Mouse (Mus musculus): ENCODE data around the gene Slc38a3. TPM values are rescaled to one million over a fixed set of nuclear protein-coding genes. Genes with fewer than 3 reads are reported as not detected.

Slc38a3 gene
- total RNA-seq (2014; rRNA removed) (70.0 and 94.5 TPM in 2 replicates), polyA plus RNA-seq (2015; fragmentation: Nextera tagmentation; extraction: Ambion mirVana) (37.6 and 44.6 TPM in 2 replicates)

DNA sequence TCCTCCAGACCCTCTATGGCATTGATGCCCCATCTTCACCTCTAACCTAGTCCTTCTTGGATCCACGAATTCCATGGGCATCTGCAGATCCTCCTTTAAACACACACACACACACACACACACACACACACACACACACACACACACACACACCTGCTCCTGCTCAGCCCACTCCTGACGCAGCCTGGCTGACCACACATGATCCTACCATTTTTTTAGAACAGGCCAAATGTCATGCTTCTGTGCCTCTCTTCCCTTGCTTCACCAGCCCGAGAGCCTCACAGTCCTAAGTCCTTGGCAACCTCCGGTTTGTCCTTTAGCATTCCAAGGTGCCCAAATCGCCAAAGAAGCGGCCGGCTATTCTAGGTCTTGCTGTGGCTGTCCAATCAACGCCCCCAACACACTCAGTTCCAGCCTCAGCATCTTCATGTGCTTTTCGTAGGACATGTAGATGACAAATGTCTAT, at the start of gene Slc38a3:
Gene Slc38a3, minus strand, starts transcription at position 51 of the 466 bp plus-strand sequence.
- no peaks in the 10 kb centered on the region; the same call in 1 of the 2 replicates for H3K4me1 ChIP-seq (ENCODE audit: insufficient read depth, low read length)
- no peak within 1 kb of the TSS for H3K9ac ChIP-seq (replicated peaks; ENCODE audit: low read length, poor library complexity, severe bottlenecking)
- H3K36me3 ChIP-seq (ENCODE audit: insufficient read depth, low read length): no peaks in the 10 kb centered on the region
- no peak within 1 kb of the TSS for H3K4me3 ChIP-seq (ENCODE audit: low read depth, low read length)
- no peak for TF ChIP-seq CTCF (IDR thresholded peaks at IDR 0.05)
- no peak within 1 kb of the TSS for H3K27ac ChIP-seq (ENCODE audit: low read depth, low read length)
- H3K4me2 ChIP-seq (ENCODE audit: low read depth, low read length, poor library complexity, severe bottlenecking): no peak within 1 kb of the TSS
- ATAC-seq (ENCODE audit: low FRiP score) (no peak), DNase-seq (ENCODE audit: low spot score) (no peak)
- peaks cover 7% of the 10 kb centered on the region for H3K27me3 ChIP-seq (ENCODE audit: insufficient read depth, low read length)
- 82% methylated on average over 9 of the region's 9 CpGs for WGBS
- H3K9me3 ChIP-seq (ENCODE audit: low read length): no peaks in the 10 kb centered on the region

- ATAC-seq (ENCODE audit: low FRiP score) (peak; percentile 44; the same call in 1 of the 2 replicates), DNase-seq (ENCODE audit: low spot score) (peak; percentile 57)
- Histone ChIP-seq H3K27ac (ENCODE audit: low read depth, low read length) (no peak overlapping the region), H3K4me2 (ENCODE audit: low read depth, low read length, poor library complexity, severe bottlenecking) (no peak overlapping the region), H3K9ac (replicated peaks; ENCODE audit: low read length, poor library complexity, severe bottlenecking) (no peak overlapping the region), H3K9me3 (ENCODE audit: low read length) (no peaks in the 10 kb centered on the region), H3K4me1 (ENCODE audit: insufficient read depth, low read length) (no peaks in the 10 kb centered on the region), H3K36me3 (ENCODE audit: insufficient read depth, low read length) (no peaks in the 10 kb centered on the region), H3K4me3 (ENCODE audit: low read depth, low read length) (no peak overlapping the region), H3K27me3 (ENCODE audit: insufficient read depth, low read length) (no peaks in the 10 kb centered on the region)
- no peak for TF ChIP-seq CTCF (IDR thresholded peaks at IDR 0.05)
- 40% methylated on average over 6 of the region's 6 CpGs for WGBS
Measured at GRCm38 (mm10) chr9:107716951-107717350, 47.6 kb upstream of the Slc38a3 start.

DNA sequence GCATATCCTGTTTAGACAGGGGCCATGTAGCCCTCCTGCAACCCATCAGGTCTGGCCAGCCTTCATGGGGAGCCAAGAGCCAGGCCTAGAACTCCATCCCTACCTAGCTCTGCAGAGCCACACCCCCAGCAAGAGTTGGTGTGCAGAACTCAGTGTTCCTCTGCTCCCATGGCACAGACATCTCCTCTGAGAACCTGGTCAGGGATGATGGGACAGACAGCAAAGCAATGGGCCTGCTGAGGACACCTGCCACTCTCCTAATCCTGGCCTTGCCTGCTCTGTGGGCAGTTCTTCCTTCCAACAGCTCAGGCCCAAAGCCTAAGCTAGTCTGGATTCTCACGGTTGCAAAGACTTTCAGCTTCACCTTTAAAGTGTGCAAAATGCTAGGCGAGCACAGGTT, 46.3 kb upstream of the Slc38a3 start:
- 84% methylated on average over 2 of the region's 2 CpGs for WGBS
- Histone ChIP-seq H3K9ac (replicated peaks; ENCODE audit: low read length, poor library complexity, severe bottlenecking) (no peak overlapping the region), H3K27me3 (ENCODE audit: insufficient read depth, low read length) (no peaks in the 10 kb centered on the region), H3K27ac (ENCODE audit: low read depth, low read length) (no peak overlapping the region), H3K9me3 (ENCODE audit: low read length) (no peaks in the 10 kb centered on the region), H3K4me1 (ENCODE audit: insufficient read depth, low read length) (no peaks in the 10 kb centered on the region), H3K36me3 (ENCODE audit: insufficient read depth, low read length) (no peaks in the 10 kb centered on the region), H3K4me3 (ENCODE audit: low read depth, low read length) (no peak overlapping the region), H3K4me2 (ENCODE audit: low read depth, low read length, poor library complexity, severe bottlenecking) (no peak overlapping the region)
- no peak for ATAC-seq (ENCODE audit: low FRiP score)
- TF ChIP-seq CTCF (IDR thresholded peaks at IDR 0.05): no peak
- DNase-seq (ENCODE audit: low spot score): no peak

DNA sequence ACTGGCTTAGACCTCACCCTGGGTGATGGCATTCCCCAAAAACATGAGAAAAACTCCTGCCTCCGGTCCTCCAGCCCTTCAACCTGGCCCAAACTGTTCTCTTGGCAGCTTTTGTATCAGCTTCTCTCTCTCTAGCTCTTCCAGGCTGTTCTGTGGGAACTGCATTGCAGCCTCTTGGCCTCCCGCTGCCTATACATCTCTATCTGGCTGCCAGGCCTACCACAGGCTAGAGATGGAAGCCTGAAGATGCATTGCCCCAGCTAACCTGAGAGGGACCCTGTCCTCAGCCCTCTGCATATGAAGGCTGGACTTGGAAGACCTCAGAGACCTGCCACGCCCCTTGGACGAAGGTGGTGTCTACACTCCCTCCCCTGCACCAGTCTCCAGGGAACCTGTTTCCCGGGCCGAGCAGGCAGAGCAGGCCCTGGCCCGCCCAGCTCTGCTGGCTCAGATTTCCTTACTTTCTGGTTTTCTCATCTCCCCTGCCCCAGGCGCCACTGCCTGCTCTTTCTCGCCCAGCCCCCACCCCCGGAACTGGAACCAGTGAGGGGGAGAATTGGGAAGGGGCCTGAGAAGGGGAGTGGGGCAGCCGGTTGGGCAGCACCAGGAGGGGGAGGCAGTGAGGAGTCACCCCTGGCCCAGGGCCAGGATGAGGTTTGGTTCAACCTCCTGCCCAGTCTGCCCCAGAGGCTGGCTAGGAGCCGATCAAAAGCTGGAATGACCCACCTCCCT, 45.1 kb upstream of the Slc38a3 start:
- ATAC-seq (ENCODE audit: low FRiP score) (no peak; the same call in 1 of the 2 replicates), DNase-seq (ENCODE audit: low spot score) (peak; percentile 66)
- H3K4me1 ChIP-seq (ENCODE audit: insufficient read depth, low read length): no peaks in the 10 kb centered on the region
- no peaks in the 10 kb centered on the region for H3K36me3 ChIP-seq (ENCODE audit: insufficient read depth, low read length)
- H3K27me3 ChIP-seq (ENCODE audit: insufficient read depth, low read length): no peaks in the 10 kb centered on the region
- no peak overlapping the region for H3K27ac ChIP-seq (ENCODE audit: low read depth, low read length)
- TF ChIP-seq CTCF (IDR thresholded peaks at IDR 0.05): no peak
- no peak overlapping the region for H3K9ac ChIP-seq (replicated peaks; ENCODE audit: low read length, poor library complexity, severe bottlenecking)
- 27% methylated on average over 12 of the region's 12 CpGs for WGBS
- H3K4me3 ChIP-seq (ENCODE audit: low read depth, low read length): no peak overlapping the region
- H3K4me2 ChIP-seq (ENCODE audit: low read depth, low read length, poor library complexity, severe bottlenecking): no peak overlapping the region
- H3K9me3 ChIP-seq (ENCODE audit: low read length): no peaks in the 10 kb centered on the region

- Histone ChIP-seq H3K27ac (ENCODE audit: low read depth, low read length) (peak within 1 kb of the TSS; percentile 87), H3K27me3 (ENCODE audit: insufficient read depth, low read length) (no peaks in the 10 kb centered on the region), H3K9me3 (ENCODE audit: low read length) (no peaks in the 10 kb centered on the region), H3K4me1 (ENCODE audit: insufficient read depth, low read length) (peaks cover 12% of the 10 kb centered on the region), H3K36me3 (ENCODE audit: insufficient read depth, low read length) (peaks cover 6% of the 10 kb centered on the region; the same call in 1 of the 2 replicates), H3K9ac (replicated peaks; ENCODE audit: low read length, poor library complexity, severe bottlenecking) (peak within 1 kb of the TSS; percentile 93), H3K4me3 (ENCODE audit: low read depth, low read length) (peak within 1 kb of the TSS; percentile 70), H3K4me2 (ENCODE audit: low read depth, low read length, poor library complexity, severe bottlenecking) (peak within 1 kb of the TSS; percentile 84)
- DNase-seq (ENCODE audit: low spot score) (peak; percentile 75), ATAC-seq (ENCODE audit: low FRiP score) (peak; percentile 57)
- peak; percentile 69 for TF ChIP-seq CTCF (IDR thresholded peaks at IDR 0.05)
- under 1% methylated on average over 61 of the region's 86 CpGs for WGBS
Measured at GRCm38 (mm10) chr9:107709697-107710483, 40.6 kb upstream of the Slc38a3 start, which contains the start of gene Sema3f. Gene Sema3f (minus strand): TSS chr9:107710475.

All from midbrain, postnatal 0 days (tissue).